Mouse (Mus musculus) forebrain, postnatal 0 days (tissue): ENCODE results near the gene Usp7. TPM values are rescaled to one million over a fixed set of nuclear protein-coding genes. Genes with fewer than 3 reads are reported as not detected.

Experiments
- ATAC-seq: fragments of 200-750 bp; cut with Nextera tagmentation; 2 replicates; pipeline ENCODE4 v1.8.0; 2017; ENCODE audit warnings: mild to moderate bottlenecking, moderate library complexity
- DNase-seq: peaks from one replicate; pipeline ENCODE4 v3.0.0-alpha.2; 2015
- H3K27ac ChIP-seq: fragments of 300-500 bp; sonication (generic); 2 replicates; pipeline ENCODE4 v1.5.1; 2014; ENCODE audit warnings: low read depth, mild to moderate bottlenecking, antibody characterized with exemption, low read length, moderate library complexity, mixed read lengths
- H3K27me3 ChIP-seq: fragments of 300-500 bp; sonication (generic); 2 replicates; pipeline ENCODE4 v1.6.1; 2014; ENCODE audit warnings: mild to moderate bottlenecking, low read length, mixed read lengths; ENCODE audit not compliant: insufficient read depth
- H3K36me3 ChIP-seq: fragments of 300-500 bp; sonication (generic); 2 replicates; pipeline ENCODE4 v1.6.1; 2014; ENCODE audit warnings: mild to moderate bottlenecking, moderate library complexity; ENCODE audit not compliant: insufficient read depth
- H3K4me1 ChIP-seq: fragments of 300-500 bp; sonication (generic); 2 replicates; pipeline ENCODE4 v1.6.1; 2014; ENCODE audit warnings: antibody characterized with exemption; ENCODE audit not compliant: insufficient read depth
- H3K4me2 ChIP-seq: fragments of 300-500 bp; sonication (generic); 2 replicates; pipeline ENCODE4 v1.6.1; 2014; ENCODE audit warnings: low read depth, mild to moderate bottlenecking, moderate library complexity
- H3K4me3 ChIP-seq: fragments of 300-500 bp; sonication (generic); 2 replicates; pipeline ENCODE4 v1.5.1; 2014; ENCODE audit warnings: low read depth, low read length, mixed read lengths
- H3K9ac ChIP-seq: fragments of 300-500 bp; sonication (generic); 2 replicates; pipeline ENCODE4 v1.6.1; 2014; ENCODE audit warnings: mild to moderate bottlenecking
- H3K9me3 ChIP-seq: fragments of 300-500 bp; sonication (generic); 2 replicates; pipeline ENCODE4 v1.6.1; 2016; ENCODE audit warnings: low read length
- CTCF ChIP-seq: sonication (generic); IDR thresholded peaks from 2 replicates; pipeline ENCODE4 v1.5.1; 2016; ENCODE audit warnings: antibody characterized with exemption, control low read depth, low read depth
- WGBS: fragments of 180-500 bp; shearing (Covaris S2); extraction: QIAGEN DNeasy Blood & Tissue Kit; methylation state at CpG from one replicate; pipeline ENCODE4 v1.1.7; 2014; 5-methylcytosine and 5-hydroxymethylcytosine counted together
- polyA plus RNA-seq: library from polyadenylated mRNA; unstranded; fragments of >200 nt; fragmentation: Nextera tagmentation; extraction: Ambion mirVana; gene quantifications from 2 replicates; pipeline ENCODE4 v1.2.1, GENCODE M21; 2015
- total RNA-seq: library from RNA; depleted of rRNA; stranded (reverse); fragments of >200 nt; gene quantifications from 2 replicates; pipeline ENCODE4 v1.2.3, GENCODE M21; 2014

The Usp7 gene
- total and polyA plus RNA-seq, 2 experiments from 2014 or later = 18.9 to 200 TPM

DNA sequence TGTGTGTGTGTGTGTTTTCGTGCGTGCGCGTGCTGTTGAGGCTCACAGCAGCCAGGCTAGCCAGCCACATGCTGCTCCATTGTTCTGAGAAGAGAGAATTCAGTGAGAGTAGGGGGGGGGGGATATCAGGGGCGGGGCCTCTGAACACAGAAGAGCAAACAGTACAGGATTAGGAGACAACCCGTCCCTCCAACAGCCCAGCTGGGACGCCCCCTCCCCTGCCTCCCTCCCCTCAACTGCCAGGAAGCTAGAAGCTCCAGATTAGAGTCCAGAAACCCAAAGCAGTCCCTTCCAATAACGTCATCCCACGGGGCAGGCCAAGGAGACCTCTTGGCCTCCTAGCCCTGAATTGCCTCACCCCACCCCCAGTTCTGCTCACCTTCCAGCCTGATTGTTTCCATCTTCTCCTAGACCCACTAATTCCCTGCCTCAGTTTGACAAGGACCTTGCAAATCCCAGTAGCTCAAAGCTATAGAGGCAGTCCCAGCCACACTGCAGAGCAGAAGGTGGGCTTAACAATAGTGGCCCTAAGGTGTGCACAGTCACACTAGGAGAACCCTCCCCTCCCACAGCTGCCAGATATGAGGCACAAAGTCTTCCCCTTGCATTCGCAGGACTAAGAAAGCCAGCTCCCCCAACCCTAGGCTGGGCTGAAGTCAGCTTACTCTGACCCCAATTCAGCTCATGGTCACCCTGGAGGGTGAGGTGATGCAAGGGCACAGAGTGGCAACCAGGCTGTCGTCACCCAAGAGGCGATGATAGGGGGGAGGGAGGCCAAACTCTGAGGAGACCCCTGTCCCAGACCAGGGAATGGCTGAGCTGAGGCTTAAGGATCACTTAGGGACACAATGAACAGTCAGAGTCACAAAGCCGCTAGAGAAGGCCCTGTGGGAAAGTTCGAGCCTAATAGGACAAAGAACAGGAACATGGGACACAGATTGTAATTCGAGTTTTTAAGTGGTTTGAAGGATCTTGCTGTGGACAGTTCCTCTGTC lies 121.8 kb downstream of the Usp7 start:
- H3K4me3 ChIP-seq = peak overlapping the region; percentile 73
- WGBS = 8% methylated on average over 15 of the region's 15 CpGs
- H3K27ac ChIP-seq = peak overlapping the region; percentile 59
- TF ChIP-seq CTCF = no peak
- H3K9ac ChIP-seq = peak overlapping the region; percentile 76
- DNase-seq = peak; percentile 60
- H3K27me3 ChIP-seq = no peaks in the 10 kb centered on the region
- no peaks in the 10 kb centered on the region for H3K9me3 ChIP-seq
- peak overlapping the region; percentile 79 for H3K4me2 ChIP-seq
- H3K4me1 ChIP-seq = peaks cover 25% of the 10 kb centered on the region
- ATAC-seq = peak; percentile 61
- H3K36me3 ChIP-seq = 0 out of 2 replicates have a peak, but pooled peaks cover 6% of the 10 kb centered on the region

GRCm38 (mm10) chr16:8669432-8669831 lies 122.7 kb downstream of the Usp7 start:
- no peak for TF ChIP-seq CTCF
- no peak for ATAC-seq

DNA sequence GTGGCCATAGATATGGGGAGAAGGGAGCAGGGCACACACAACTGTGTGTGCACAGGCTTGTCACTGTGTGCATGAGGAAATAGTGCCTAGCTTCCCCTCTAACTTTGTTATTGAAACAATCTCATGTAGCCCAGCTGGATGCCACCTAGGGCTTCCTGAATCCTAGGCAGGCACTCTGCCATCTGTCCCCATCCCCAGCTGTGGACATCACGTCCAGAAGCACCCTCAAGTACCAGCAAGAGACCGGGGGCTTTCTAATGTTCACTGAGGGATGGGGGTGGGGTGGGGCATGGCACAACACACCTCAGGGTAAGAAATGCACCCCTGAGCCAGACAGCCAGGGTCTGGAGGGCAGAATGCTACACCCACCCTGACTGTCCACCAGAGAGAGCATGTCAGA lies 123.7 kb downstream of the Usp7 start:
- H3K4me1 ChIP-seq = peaks cover 25% of the 10 kb centered on the region

More at GRCm38 (mm10) chr16:8669432-8669831, 122.7 kb downstream of the Usp7 start:
- H3K36me3 ChIP-seq = 0 out of 2 replicates have a peak, but pooled peaks cover 6% of the 10 kb centered on the region
- H3K27me3 ChIP-seq = no peaks in the 10 kb centered on the region
- peaks cover 25% of the 10 kb centered on the region for H3K4me1 ChIP-seq
- peak overlapping the region; percentile 31; the same call in 1 of the 2 replicates for H3K27ac ChIP-seq
- H3K9ac ChIP-seq = peak overlapping the region; percentile 76
- 58% methylated on average over 5 of the region's 5 CpGs for WGBS
- H3K4me2 ChIP-seq = peak overlapping the region; percentile 79
- H3K4me3 ChIP-seq = peak overlapping the region; percentile 73
- no peaks in the 10 kb centered on the region for H3K9me3 ChIP-seq
- DNase-seq = no peak

GRCm38 (mm10) chr16:8667814-8668213 lies 124.3 kb downstream of the Usp7 start:
- no peak for TF ChIP-seq CTCF
- H3K4me2 ChIP-seq = no peak overlapping the region
- DNase-seq (no peak), ATAC-seq (no peak)
- peaks cover 25% of the 10 kb centered on the region for H3K4me1 ChIP-seq
- no peaks in the 10 kb centered on the region for H3K27me3 ChIP-seq
- peaks cover 14% of the 10 kb centered on the region for H3K36me3 ChIP-seq
- 0 out of 2 replicates have a peak overlapping the region, but pooled peaks have one; percentile 28 for H3K9ac ChIP-seq
- H3K27ac ChIP-seq = no peak overlapping the region
- H3K4me3 ChIP-seq = no peak overlapping the region
- 70% methylated on average over 4 of the region's 4 CpGs for WGBS
- H3K9me3 ChIP-seq = no peaks in the 10 kb centered on the region

More for the DNA sequence above, 123.7 kb downstream of the Usp7 start:
- Histone ChIP-seq H3K9ac (no peak overlapping the region), H3K27me3 (no peaks in the 10 kb centered on the region), H3K36me3 (peaks cover 11% of the 10 kb centered on the region; the same call in 1 of the 2 replicates), H3K4me2 (no peak overlapping the region), H3K4me3 (no peak overlapping the region), H3K9me3 (no peaks in the 10 kb centered on the region), H3K27ac (no peak overlapping the region)
- ATAC-seq (no peak), DNase-seq (no peak)
- 75% methylated on average over 2 of the region's 2 CpGs for WGBS
- TF ChIP-seq CTCF = no peak

GRCm38 (mm10) chr16:8667261-8667660 lies 124.8 kb downstream of the Usp7 start:
- Histone ChIP-seq H3K9ac (peak overlapping the region; percentile 28; the same call in 1 of the 2 replicates), H3K4me1 (peaks cover 22% of the 10 kb centered on the region), H3K4me3 (no peak overlapping the region), H3K36me3 (peaks cover 18% of the 10 kb centered on the region), H3K9me3 (no peaks in the 10 kb centered on the region), H3K4me2 (no peak overlapping the region), H3K27ac (no peak overlapping the region), H3K27me3 (no peaks in the 10 kb centered on the region)
- ATAC-seq (no peak), DNase-seq (no peak)
- 85% methylated on average over 7 of the region's 7 CpGs for WGBS
- no peak for TF ChIP-seq CTCF

GRCm38 (mm10) chr16:8666452-8666851 lies 125.7 kb downstream of the Usp7 start:
- 65% methylated on average over 2 of the region's 2 CpGs for WGBS
- no peak for ATAC-seq
- no peak overlapping the region for H3K9ac ChIP-seq
- no peaks in the 10 kb centered on the region for H3K9me3 ChIP-seq
- H3K4me1 ChIP-seq = peaks cover 22% of the 10 kb centered on the region
- no peak overlapping the region for H3K27ac ChIP-seq
- TF ChIP-seq CTCF = no peak
- H3K4me3 ChIP-seq = no peak overlapping the region
- H3K36me3 ChIP-seq = peaks cover 25% of the 10 kb centered on the region
- H3K4me2 ChIP-seq = no peak overlapping the region
- no peak for DNase-seq
- no peaks in the 10 kb centered on the region for H3K27me3 ChIP-seq

DNA sequence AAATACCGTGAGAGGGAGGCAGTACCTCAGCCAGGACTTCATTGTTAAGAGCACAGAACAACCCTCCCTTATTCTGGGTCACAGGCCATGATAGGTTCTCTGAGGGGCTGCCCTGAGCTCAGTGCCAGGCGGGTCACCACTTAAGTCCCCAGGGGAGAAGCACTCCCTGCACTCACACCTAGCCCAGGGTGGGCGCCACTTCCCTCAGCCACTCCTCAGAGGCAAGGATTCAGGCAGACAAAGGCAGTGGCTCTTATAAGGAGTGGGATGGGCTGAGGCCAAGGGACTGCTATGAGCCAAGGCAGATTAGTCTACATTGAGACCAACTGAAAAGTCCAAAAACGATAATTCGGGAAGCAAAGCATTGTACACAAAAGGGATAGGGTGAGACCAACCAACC lies 126.7 kb downstream of the Usp7 start:
- DNase-seq = no peak
- Histone ChIP-seq H3K27ac (no peak overlapping the region), H3K9me3 (no peaks in the 10 kb centered on the region), H3K9ac (no peak overlapping the region), H3K4me1 (peaks cover 15% of the 10 kb centered on the region), H3K4me3 (no peak overlapping the region), H3K36me3 (peaks cover 32% of the 10 kb centered on the region), H3K4me2 (no peak overlapping the region), H3K27me3 (no peaks in the 10 kb centered on the region)
- no peak for TF ChIP-seq CTCF
- no peak for ATAC-seq
- 87% methylated on average over 5 of the region's 5 CpGs for WGBS
